Mouse (Mus musculus) layer of hippocampus, adult 2 months (tissue): ENCODE data around the gene Sipa1l1. TPM values are rescaled to one million over a fixed set of nuclear protein-coding genes. Genes with fewer than 3 reads are reported as not detected.
"Not testable (repeated sequence)": the region's sequence is repeated elsewhere in the genome, so short reads cannot be mapped to it uniquely, and the experiment has no call there.

ENCODE experiments used
- DNase-seq, 2 experiments: peaks; one replicate each; pipeline ENCODE4 v3.0.0; 2022; ENCODE audit warnings: low spot score in 2 of 2
- H3K27ac ChIP-seq: fragments of 200-600 bp; 2 replicates; pipeline ENCODE4 v1.8.1; 2022
- H3K4me3 ChIP-seq: fragments of 200-600 bp; 2 replicates; pipeline ENCODE4 v1.8.1; 2022; ENCODE audit warnings: mild to moderate bottlenecking
- CTCF ChIP-seq: fragments of 200-600 bp; conservative IDR thresholded peaks from 2 replicates; pipeline ENCODE4 v1.8.1; 2022; ENCODE audit warnings: antibody characterized with exemption, mild to moderate bottlenecking, moderate library complexity
- total RNA-seq, 2 experiments: library from RNA; stranded (reverse); gene quantifications; 2 replicates each; pipeline ENCODE4 v1.2.3; 2021

Gene Sipa1l1
- total RNA-seq, 2 experiments from 2014 or later, result 233 to 244 TPM

DNA sequence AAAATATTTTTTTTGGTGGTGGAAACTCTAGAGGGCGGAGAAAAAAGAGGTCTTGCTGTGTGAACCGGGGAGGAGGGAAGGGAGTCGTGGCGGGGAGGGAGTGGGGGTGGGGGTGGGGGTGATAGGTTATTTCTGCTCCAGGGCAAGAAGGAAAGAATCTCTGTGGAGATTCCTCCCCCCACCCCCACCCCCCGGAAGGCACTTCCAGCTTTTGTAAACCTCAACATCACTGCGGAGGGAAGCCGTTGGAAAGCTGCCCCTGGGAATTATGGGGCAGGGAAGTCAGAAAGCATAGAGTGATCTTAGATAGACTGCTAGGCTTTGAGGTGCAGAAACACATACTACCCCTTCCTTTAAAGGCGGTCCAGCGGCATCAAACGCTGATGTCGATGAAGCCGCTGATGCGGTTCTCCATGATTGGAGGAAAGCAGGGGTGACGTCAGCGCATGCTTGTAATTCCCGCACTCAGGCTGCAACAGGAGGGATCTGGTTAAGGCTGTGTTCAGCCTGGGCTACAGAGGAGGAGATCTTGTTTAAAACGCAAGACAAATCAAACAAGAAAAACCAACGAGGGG, 301.3 kb downstream of the Sipa1l1 start:
- Histone ChIP-seq H3K4me3 (peak overlapping the region; percentile 66), H3K27ac (peak overlapping the region; percentile 80)
- peak; percentile 68 to 85 for DNase-seq
- TF ChIP-seq CTCF, result no peak

DNA sequence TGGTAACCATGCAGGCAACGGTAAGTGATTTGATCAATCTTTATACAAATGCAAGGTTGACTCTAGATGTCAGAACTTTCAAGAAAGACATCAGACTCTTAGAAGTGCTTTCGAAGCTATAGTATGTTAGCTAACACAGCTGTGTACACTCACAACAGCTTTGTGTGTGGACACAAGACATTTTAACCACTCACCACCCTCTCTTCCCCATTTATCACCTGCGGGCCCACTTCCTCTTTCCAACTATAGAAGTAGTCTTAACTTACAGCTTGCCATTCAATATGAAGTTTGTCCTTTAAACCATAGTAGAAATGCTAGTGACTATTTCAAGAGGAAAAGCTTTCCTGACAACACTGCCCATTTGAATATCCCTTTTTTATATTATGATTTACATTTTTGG, 303.7 kb downstream of the Sipa1l1 start:
- Histone ChIP-seq H3K4me3 (no peak overlapping the region), H3K27ac (no peak overlapping the region)
- no peak for DNase-seq
- TF ChIP-seq CTCF, result no peak

DNA sequence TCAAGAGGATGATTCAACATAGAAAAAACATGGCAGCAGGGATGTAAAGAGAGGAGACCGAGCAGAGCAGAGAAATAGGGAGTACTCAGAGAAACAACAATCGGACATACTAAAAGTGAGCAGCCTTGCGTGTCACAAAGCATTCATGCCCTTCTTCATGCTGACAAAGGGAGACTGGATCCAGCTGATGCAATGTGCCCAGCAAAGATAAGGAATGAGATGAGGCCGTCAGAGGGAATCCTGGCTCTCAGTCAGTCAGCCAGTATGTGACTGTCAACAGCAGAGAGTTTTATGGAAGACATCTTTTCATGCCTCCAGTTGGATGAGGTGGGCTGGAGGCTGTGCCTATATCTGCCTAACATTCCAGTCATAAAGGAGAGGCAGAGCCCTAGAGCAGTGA, 304.1 kb downstream of the Sipa1l1 start:
- no peak for DNase-seq
- Histone ChIP-seq H3K4me3 (no peak overlapping the region), H3K27ac (no peak overlapping the region)
- TF ChIP-seq CTCF, result no peak

DNA sequence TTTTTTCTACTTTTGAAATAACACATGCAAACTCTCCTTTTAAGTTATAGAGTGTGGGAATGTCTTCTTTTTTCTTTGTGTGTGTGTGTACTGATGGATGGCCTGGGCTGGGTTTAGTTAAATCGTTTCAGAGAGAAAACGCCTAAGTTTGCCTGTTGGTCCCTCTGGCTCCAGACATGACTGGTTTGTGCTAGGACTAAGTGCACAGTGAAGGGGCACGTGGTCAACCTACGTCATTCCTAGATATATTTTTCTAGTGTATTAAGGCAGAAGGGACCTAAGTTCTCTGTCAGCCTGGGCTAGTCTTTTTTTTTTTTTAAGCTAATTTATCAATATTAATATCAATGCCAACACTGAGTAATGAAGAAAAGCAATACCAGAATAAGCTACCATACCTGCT, 305.3 kb downstream of the Sipa1l1 start:
- TF ChIP-seq CTCF, result no peak
- Histone ChIP-seq H3K27ac (no peak overlapping the region), H3K4me3 (no peak overlapping the region)
- DNase-seq, result no peak

DNA sequence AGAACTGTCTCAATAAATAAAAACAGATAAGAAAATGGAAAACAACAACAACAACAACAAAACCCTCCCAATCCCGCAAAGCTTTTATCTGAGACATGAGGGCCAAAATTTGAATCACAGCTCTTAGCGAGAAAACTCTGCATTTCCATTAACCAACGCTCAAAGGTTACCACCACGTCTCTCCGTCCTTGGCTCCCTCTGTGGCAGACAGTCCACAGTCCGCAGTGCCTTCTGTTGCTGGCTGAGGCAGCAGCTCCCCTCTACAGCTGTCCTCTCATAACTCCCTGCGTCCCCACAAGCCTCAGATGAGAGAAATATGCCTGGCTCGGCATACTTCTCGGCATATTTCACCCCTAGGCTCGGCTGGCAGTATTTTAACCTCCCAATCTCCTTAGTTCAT, 306.9 kb downstream of the Sipa1l1 start:
- H3K27ac ChIP-seq, result no peak overlapping the region
- H3K4me3 ChIP-seq, result no peak overlapping the region
- DNase-seq, result no peak
- TF ChIP-seq CTCF, result no peak

DNA sequence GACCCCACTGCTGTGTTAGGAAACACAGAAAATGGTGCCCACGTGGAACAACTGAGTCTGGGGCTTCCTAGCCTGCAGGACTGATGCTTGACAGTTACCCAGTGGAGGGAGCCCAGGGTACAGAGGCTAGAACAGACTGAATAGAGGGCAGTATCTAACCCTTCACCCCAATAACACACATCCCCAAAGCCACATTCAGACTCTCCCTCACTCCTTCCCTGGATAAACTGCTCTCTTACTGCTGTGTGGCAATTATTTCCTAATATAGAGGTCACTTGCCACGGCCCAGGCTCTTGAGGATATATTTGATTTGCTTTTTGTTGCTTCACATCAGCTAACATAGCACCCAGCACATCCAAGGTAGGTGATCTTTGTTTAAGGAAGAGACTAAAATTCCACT, 307.5 kb downstream of the Sipa1l1 start:
- DNase-seq, result no peak
- Histone ChIP-seq H3K27ac (no peak overlapping the region), H3K4me3 (no peak overlapping the region)
- no peak for TF ChIP-seq CTCF

DNA sequence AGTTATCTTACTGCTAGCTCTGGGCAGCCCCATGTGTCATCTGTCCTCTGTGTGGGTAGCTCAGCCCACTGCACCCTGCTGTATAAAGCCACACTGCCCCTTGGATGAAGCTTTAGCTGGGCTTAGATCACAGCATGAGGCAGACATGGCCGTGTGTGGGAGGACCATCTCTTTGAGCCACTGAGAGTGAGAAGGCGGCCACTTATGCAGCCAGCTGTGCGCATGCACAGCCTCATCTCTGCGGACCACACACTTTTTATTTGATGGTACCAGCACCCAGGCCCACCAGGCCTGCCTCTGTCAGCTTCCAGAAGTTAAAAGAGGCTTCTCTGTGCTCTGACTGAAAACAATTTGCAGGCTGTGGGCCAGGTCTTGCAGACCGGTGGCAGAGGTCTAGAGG, 308.7 kb downstream of the Sipa1l1 start:
- no peak overlapping the region for H3K4me3 ChIP-seq
- TF ChIP-seq CTCF, result no peak
- no peak overlapping the region for H3K27ac ChIP-seq
- DNase-seq, result no peak

DNA sequence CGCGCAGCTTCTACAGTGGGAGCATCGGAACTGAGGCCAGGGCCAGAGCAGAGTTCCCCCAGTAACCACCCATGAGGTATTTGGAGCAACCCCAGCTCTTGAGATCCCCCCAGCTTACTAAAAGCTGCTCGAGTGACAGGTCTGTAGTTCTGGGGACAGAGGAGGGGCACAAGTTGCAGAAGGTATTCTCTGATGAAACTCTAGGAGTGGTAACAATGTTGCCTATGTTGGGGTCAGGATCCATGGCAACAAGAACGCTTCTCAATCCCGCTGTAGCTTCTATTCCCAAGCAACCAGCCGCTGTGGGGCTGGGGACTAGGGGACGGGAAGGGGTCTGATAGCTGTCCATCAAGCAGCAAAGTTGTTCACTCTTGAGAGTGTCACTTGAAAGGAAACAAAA, 309.1 kb downstream of the Sipa1l1 start:
- Histone ChIP-seq H3K27ac (no peak overlapping the region), H3K4me3 (no peak overlapping the region)
- TF ChIP-seq CTCF, result no peak
- no peak for DNase-seq

DNA sequence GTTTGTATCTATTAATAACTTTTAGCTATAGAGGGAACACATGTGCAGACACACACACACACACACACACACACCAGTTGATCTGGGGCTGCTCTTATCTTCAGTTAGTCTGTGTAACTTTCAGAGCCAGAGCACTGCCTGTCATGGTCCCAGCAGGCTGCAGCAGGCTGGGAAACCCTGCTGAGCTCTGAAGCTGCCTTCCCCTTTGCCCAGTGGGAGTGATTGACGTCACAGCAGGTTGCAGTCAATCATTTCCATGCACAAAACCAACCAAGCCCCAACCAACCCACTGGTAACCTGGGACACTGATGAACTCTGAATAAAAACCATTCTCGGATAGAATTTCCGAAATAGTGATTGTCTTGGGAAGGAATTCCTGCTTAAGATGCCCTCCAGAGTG, 310.3 kb downstream of the Sipa1l1 start:
- TF ChIP-seq CTCF, result no peak
- no peak for DNase-seq
- no peak overlapping the region for H3K27ac ChIP-seq
- no peak overlapping the region for H3K4me3 ChIP-seq

DNA sequence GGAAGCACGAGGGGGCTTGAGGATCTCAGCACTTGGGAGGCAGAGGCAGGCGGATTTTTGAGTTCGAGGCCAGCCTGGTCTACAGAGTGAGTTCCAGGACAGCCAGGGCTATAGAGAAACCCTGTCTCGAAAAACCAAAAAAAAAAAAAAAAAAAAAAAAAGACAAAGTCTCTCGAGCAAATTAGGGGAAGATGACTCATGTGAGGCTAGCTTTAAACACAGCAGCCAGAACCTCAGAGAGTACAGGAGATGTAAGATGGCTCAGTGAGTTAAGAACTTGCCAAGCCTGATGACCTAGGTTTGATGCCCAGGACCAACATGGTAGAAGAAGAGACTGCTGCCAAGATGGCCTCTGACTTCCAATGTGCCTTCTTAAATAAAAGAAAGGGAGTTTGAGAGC, 311.3 kb downstream of the Sipa1l1 start:
- not testable (repeated sequence) for H3K4me3 ChIP-seq, H3K27ac ChIP-seq, DNase-seq

DNA sequence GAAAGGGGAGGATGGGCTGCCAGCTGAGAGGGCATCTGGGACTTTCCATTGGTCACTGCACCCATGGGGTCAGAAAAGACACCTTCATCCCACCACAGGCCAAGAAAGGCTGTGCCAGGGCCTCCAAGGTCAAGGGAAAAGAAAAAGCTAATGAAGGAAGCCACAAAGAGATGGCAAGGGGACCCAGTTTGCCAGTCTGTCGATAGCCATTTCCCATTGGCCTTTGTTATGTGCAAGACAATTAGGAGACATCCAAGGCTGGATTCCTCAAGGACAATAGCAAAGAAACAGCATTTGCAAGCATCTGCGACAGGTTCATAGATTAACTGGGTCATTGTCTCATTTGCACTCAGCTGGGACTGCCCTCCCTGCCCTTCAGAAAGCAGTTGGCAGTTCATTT, 316.3 kb downstream of the Sipa1l1 start:
- Histone ChIP-seq H3K4me3 (no peak overlapping the region), H3K27ac (no peak overlapping the region)
- TF ChIP-seq CTCF, result no peak
- DNase-seq, result no peak

DNA sequence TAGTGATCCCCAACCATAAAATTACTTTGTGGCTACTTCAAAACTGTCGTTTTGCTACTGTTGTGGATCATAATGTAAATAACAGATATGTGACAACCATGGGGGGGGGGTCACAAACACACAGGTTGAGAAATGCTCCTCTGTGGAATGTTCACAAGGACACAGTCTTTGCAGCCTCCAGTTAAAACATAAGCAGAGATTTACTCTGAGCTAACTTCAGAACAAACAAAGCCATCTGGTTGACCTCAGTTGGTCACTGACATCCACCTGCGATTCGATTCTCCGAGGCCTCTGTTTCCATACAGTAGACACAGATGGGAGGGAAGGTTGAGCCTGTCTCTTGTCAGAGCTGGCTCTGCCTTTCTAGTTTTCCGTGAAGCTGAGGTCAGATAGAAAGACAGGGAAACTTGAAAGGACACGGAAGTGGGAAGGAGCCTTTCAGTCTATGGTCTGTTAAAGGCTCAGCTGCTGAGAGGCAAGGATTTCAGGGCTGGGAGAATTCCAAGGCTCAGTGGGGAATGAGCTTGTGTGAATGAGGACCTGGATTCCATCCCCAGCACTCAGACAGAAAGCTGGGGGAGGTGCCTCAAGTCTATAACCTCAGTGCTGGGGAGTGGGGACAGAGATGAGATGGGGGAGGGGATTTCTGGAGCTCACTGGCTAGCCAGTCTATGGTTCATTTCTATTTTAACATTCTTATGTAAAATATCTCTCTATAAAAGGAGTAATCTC, 317.9 kb downstream of the Sipa1l1 start:
- no peak for DNase-seq
- Histone ChIP-seq H3K27ac (no peak overlapping the region), H3K4me3 (no peak overlapping the region)
- TF ChIP-seq CTCF, result no peak

DNA sequence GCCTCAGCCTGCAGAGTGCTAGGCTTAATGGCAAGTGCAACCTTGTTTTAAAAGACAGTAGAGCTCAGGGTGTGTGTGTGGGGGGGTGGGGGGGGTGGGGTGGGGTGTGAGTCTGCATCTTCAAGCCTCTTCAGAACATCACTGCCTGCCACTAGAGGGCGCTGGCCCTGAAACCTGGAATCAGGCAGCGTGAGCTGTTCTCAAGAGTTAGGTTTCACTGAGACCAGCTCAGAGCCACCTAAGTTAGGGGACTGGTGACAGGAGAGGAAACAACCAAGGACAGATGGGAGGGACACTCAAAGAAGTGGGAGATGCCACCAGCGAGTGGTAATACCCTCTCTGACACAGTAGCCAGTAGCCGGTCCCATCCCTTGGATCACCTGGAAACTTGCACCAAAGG, 320.0 kb downstream of the Sipa1l1 start:
- no peak for DNase-seq
- Histone ChIP-seq H3K27ac (no peak overlapping the region), H3K4me3 (no peak overlapping the region)
- TF ChIP-seq CTCF, result peak; percentile 67

DNA sequence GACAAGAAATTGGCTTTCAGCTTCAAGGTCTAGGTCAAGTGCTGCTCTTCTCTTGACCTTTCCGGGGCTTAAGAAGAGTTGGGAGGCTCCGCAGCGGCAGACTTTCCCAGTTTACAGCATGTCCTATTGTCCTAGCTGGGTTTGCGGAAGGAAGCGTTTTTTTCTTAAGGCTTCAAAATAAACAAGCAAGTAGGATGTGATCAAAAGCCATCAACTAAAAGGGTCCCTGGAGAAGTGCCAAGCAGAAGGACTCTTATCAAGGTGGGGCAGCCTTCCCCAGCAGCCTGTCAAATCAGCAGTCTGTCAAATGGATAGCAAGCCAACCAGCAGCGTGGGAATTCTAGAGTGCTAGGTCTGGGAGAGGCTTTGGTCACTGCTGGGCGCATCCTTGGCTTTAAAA, 320.5 kb downstream of the Sipa1l1 start:
- DNase-seq, result no peak
- no peak for TF ChIP-seq CTCF
- H3K4me3 ChIP-seq, result no peak overlapping the region
- no peak overlapping the region for H3K27ac ChIP-seq
